Mouse (Mus musculus) intestine, postnatal 0 days (tissue): ENCODE measurements around the gene Hnf1b. TPM values are rescaled to one million over a fixed set of nuclear protein-coding genes. Genes with fewer than 3 reads are reported as not detected.

Experiments used
- ATAC-seq: fragments of 200-750 bp; cut with Nextera tagmentation; 2 replicates; pipeline ENCODE4 v1.8.0; 2017; ENCODE audit warnings: mild to moderate bottlenecking, moderate TSS enrichment, moderate library complexity
- H3K27ac ChIP-seq: fragments of 300-500 bp; sonication (generic); 2 replicates; pipeline ENCODE4 v1.5.1; 2014; ENCODE audit warnings: mild to moderate bottlenecking, low read depth, low read length, moderate library complexity
- H3K27me3 ChIP-seq: fragments of 300-500 bp; sonication (generic); replicated peaks from 2 replicates; pipeline ENCODE4 v1.6.1; 2014; ENCODE audit warnings: low read length, mixed read lengths; ENCODE audit not compliant: control insufficient read depth, insufficient read depth
- H3K36me3 ChIP-seq: fragments of 300-500 bp; sonication (generic); 2 replicates; pipeline ENCODE4 v1.6.1; 2014; ENCODE audit warnings: mild to moderate bottlenecking, moderate library complexity; ENCODE audit not compliant: control insufficient read depth, insufficient read depth
- H3K4me1 ChIP-seq: fragments of 300-500 bp; sonication (generic); replicated peaks from 2 replicates; pipeline ENCODE4 v1.6.1; 2014; ENCODE audit warnings: antibody characterized with exemption, low read length, mixed read lengths; ENCODE audit not compliant: control insufficient read depth, insufficient read depth
- H3K4me2 ChIP-seq: fragments of 300-500 bp; sonication (generic); replicated peaks from 2 replicates; pipeline ENCODE4 v1.6.1; 2014; ENCODE audit warnings: low read depth, mild to moderate bottlenecking, moderate library complexity
- H3K4me3 ChIP-seq: fragments of 300-500 bp; sonication (generic); 2 replicates; pipeline ENCODE4 v1.5.1; 2014; ENCODE audit warnings: low read depth, low read length
- H3K9ac ChIP-seq: fragments of 300-500 bp; sonication (generic); 2 replicates; pipeline ENCODE4 v1.6.1; 2014; ENCODE audit warnings: mild to moderate bottlenecking, low read depth, low read length
- H3K9me3 ChIP-seq: fragments of 300-500 bp; sonication (generic); 2 replicates; pipeline ENCODE4 v1.6.1; 2016; ENCODE audit warnings: mixed run types; ENCODE audit not compliant: control insufficient read depth
- CTCF ChIP-seq: sonication (generic); IDR thresholded peaks from 2 replicates; pipeline ENCODE4 v1.5.1; 2016; ENCODE audit warnings: low read depth, mild to moderate bottlenecking, control low read depth, antibody characterized with exemption, moderate library complexity
- WGBS: fragments of 180-500 bp; shearing (Covaris S2); extraction: QIAGEN DNeasy Blood & Tissue Kit; methylation state at CpG from one replicate; pipeline ENCODE4 v1.1.7; 2014; 5-methylcytosine and 5-hydroxymethylcytosine counted together
- polyA plus RNA-seq: library from polyadenylated mRNA; unstranded; fragments of >200 nt; fragmentation: Nextera tagmentation; extraction: Ambion mirVana; gene quantifications from 2 replicates; pipeline ENCODE4 v1.2.1, GENCODE M21; 2015

Gene Hnf1b
- polyA plus RNA-seq, 1 experiment from 2014 or later, result 13.2 TPM

- Histone ChIP-seq H3K4me3 (peak overlapping the region; percentile 44), H3K4me1 (no peaks in the 10 kb centered on the region), H3K9me3 (no peaks in the 10 kb centered on the region), H3K27ac (peak overlapping the region; percentile 88), H3K36me3 (no peaks in the 10 kb centered on the region), H3K9ac (peak overlapping the region; percentile 65), H3K27me3 (no peaks in the 10 kb centered on the region; the same call in 1 of the 2 replicates), H3K4me2 (peak overlapping the region; percentile 79)
- peak; percentile 11; the same call in 1 of the 2 replicates for ATAC-seq
- under 1% methylated on average over 36 of the region's 36 CpGs for WGBS
- TF ChIP-seq CTCF, result no peak
These were observed 1.6 kb downstream of the Hnf1b start for GRCm38 (mm10) chr11:83851273-83852015.

- Histone ChIP-seq H3K9ac (peak overlapping the region; percentile 65), H3K27ac (peak overlapping the region; percentile 88), H3K36me3 (no peaks in the 10 kb centered on the region), H3K4me3 (peak overlapping the region; percentile 44), H3K4me1 (no peaks in the 10 kb centered on the region), H3K9me3 (no peaks in the 10 kb centered on the region), H3K4me2 (peak overlapping the region; percentile 79), H3K27me3 (no peaks in the 10 kb centered on the region; the same call in 1 of the 2 replicates)
- ATAC-seq, result peak; percentile 70
- WGBS, result 1% methylated on average over 24 of the region's 24 CpGs
- TF ChIP-seq CTCF, result no peak
These were observed 2.1 kb downstream of the Hnf1b start for GRCm38 (mm10) chr11:83852016-83852355.

GRCm38 (mm10) chr11:83852501-83853211 is 2.8 kb downstream of the Hnf1b start:
- TF ChIP-seq CTCF, result no peak
- Histone ChIP-seq H3K4me3 (peak overlapping the region; percentile 44), H3K4me1 (no peaks in the 10 kb centered on the region), H3K27ac (peak overlapping the region; percentile 88), H3K9me3 (no peaks in the 10 kb centered on the region), H3K9ac (peak overlapping the region; percentile 65), H3K36me3 (no peaks in the 10 kb centered on the region), H3K27me3 (no peaks in the 10 kb centered on the region; the same call in 1 of the 2 replicates), H3K4me2 (peak overlapping the region; percentile 79)
- WGBS, result under 1% methylated on average over 38 of the region's 38 CpGs
- peak; percentile 33; the same call in 1 of the 2 replicates for ATAC-seq

GRCm38 (mm10) chr11:83853221-83853792 is 3.4 kb downstream of the Hnf1b start:
- no peaks in the 10 kb centered on the region for H3K4me1 ChIP-seq
- peak overlapping the region; percentile 44 for H3K4me3 ChIP-seq
- H3K36me3 ChIP-seq, result no peaks in the 10 kb centered on the region
- WGBS, result under 1% methylated on average over 33 of the region's 33 CpGs
- TF ChIP-seq CTCF, result no peak
- no peaks in the 10 kb centered on the region for H3K9me3 ChIP-seq
- H3K9ac ChIP-seq, result peak overlapping the region; percentile 65
- H3K27ac ChIP-seq, result peak overlapping the region; percentile 80
- H3K4me2 ChIP-seq, result peak overlapping the region; percentile 79
- ATAC-seq, result peak; percentile 2; the same call in 1 of the 2 replicates
- no peaks in the 10 kb centered on the region; the same call in 1 of the 2 replicates for H3K27me3 ChIP-seq

GRCm38 (mm10) chr11:83854091-83854490 is 4.2 kb downstream of the Hnf1b start:
- H3K27me3 ChIP-seq, result no peaks in the 10 kb centered on the region; the same call in 1 of the 2 replicates
- TF ChIP-seq CTCF, result no peak
- no peak for ATAC-seq
- 0 out of 2 replicates have a peak overlapping the region, but pooled peaks have one; percentile 65 for H3K9ac ChIP-seq
- H3K36me3 ChIP-seq, result no peaks in the 10 kb centered on the region
- no peak overlapping the region for H3K27ac ChIP-seq
- no peaks in the 10 kb centered on the region for H3K4me1 ChIP-seq
- 6% methylated on average over 10 of the region's 10 CpGs for WGBS
- peak overlapping the region; percentile 44 for H3K4me3 ChIP-seq
- H3K9me3 ChIP-seq, result no peaks in the 10 kb centered on the region
- H3K4me2 ChIP-seq, result peak overlapping the region; percentile 79

- Histone ChIP-seq H3K27ac (no peak overlapping the region), H3K27me3 (no peaks in the 10 kb centered on the region; the same call in 1 of the 2 replicates), H3K4me2 (0 out of 2 replicates have a peak overlapping the region, but pooled peaks have one; percentile 10), H3K9ac (no peak overlapping the region), H3K4me1 (no peaks in the 10 kb centered on the region), H3K9me3 (no peaks in the 10 kb centered on the region), H3K36me3 (no peaks in the 10 kb centered on the region), H3K4me3 (no peak overlapping the region)
- ATAC-seq, result no peak
- TF ChIP-seq CTCF, result no peak
- 9% methylated on average over 2 of the region's 2 CpGs for WGBS
These were observed 4.8 kb downstream of the Hnf1b start for GRCm38 (mm10) chr11:83854707-83855106.
